Mouse (Mus musculus): ENCODE data around the gene Clstn3. TPM values are rescaled to one million over a fixed set of nuclear protein-coding genes. Genes with fewer than 3 reads are reported as not detected.
"Not testable (repeated sequence)": the region's sequence is repeated elsewhere in the genome, so short reads cannot be mapped to it uniquely, and the experiment has no call there.

Clstn3 gene
- polyA plus RNA-seq, 1 experiment = 280 TPM

DNA sequence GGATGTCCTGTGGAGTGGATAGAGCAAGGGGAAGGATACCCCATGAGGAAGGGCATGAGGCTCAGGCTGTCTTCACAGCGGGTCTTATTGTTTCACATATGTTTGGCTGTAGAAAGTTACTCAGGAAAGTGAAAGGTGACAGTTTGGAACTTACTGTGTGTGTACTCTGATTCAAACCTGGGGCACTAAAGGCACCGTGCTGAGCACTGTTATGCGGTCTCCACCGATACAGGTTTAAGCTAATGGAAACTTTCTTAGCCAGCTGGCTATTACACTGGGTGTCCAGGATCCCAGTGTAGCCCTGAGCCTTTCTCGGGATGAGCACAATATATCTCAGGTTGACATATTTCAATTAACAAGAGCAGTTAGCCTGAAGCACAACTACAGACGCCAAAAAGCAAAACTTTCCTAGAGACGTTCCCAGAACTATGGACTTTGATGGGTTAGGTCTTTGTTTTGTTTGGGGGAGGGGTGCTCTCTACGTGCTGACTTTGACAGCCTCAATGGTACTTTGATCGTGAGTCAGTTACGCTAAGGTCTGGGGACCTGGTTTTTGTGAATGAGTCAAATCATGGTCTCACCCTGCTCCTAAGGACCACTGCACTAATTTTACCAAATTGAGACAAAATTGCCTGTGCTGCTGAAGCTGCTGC is 35.4 kb upstream of the Clstn3 start:
- Histone ChIP-seq H3K4me3 (ENCODE audit: insufficient read depth, low read length) (no peak overlapping the region), H3K4me1 (ENCODE audit: control insufficient read depth, insufficient read depth, low read length) (no peaks in the 10 kb centered on the region), H3K27ac (ENCODE audit: insufficient read depth, low read length) (no peak overlapping the region)
- TF ChIP-seq POLR2A (IDR thresholded peaks at IDR 0.05; ENCODE audit: extremely low read depth, insufficient read depth, low read length) = no peak
- no peak for TF ChIP-seq CTCF (IDR thresholded peaks at IDR 0.05; ENCODE audit: extremely low read depth, insufficient read depth, low read length)

DNA sequence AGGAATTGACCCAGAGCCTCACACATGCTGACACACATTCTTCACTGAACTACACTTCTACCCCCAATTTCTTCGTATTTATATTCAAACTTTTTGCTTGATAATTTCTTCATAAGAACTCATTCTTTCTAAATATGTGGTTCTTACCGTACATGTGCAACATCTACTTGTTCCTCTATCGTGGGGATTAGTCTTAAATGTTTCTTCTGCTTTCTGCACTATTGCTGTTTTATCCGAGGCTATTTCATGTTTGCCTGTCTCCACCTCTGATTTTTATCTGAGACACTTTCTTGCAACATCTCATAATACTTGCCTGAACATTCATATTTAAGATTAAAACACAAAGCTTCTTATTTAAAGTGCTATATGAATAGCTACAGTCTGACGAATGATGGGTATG is 31.5 kb upstream of the Clstn3 start:
- Histone ChIP-seq H3K27ac (ENCODE audit: insufficient read depth, low read length) (no peak overlapping the region), H3K4me1 (ENCODE audit: control insufficient read depth, insufficient read depth, low read length) (no peaks in the 10 kb centered on the region), H3K4me3 (ENCODE audit: insufficient read depth, low read length) (no peak overlapping the region)
- TF ChIP-seq POLR2A (IDR thresholded peaks at IDR 0.05; ENCODE audit: extremely low read depth, insufficient read depth, low read length) = no peak
- no peak for TF ChIP-seq CTCF (IDR thresholded peaks at IDR 0.05; ENCODE audit: extremely low read depth, insufficient read depth, low read length)

DNA sequence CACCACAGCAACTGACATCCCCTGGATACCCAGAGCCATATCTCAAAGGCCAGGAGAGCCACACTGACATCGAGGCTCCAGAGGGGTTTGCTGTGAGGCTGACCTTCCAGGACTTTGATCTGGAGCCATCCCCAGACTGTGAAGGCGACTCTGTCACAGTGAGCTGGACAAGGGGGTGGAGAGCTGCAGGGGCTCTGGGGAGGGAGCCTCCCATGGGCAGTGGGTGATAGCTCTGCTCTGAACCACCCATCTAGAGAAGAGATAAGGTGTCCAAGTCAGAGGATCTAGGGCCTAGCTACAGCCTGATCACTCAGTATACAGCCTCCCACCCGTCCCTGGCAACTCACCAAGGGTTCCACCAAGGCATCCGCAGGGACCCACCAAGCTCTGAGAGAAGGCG is 29.3 kb upstream of the Clstn3 start:
- no peak overlapping the region for H3K4me3 ChIP-seq (ENCODE audit: insufficient read depth, low read length)
- TF ChIP-seq CTCF (IDR thresholded peaks at IDR 0.05; ENCODE audit: extremely low read depth, insufficient read depth, low read length) = no peak
- TF ChIP-seq POLR2A (IDR thresholded peaks at IDR 0.05; ENCODE audit: extremely low read depth, insufficient read depth, low read length) = no peak
- H3K4me1 ChIP-seq (ENCODE audit: control insufficient read depth, insufficient read depth, low read length) = no peaks in the 10 kb centered on the region
- H3K27ac ChIP-seq (ENCODE audit: insufficient read depth, low read length) = no peak overlapping the region

DNA sequence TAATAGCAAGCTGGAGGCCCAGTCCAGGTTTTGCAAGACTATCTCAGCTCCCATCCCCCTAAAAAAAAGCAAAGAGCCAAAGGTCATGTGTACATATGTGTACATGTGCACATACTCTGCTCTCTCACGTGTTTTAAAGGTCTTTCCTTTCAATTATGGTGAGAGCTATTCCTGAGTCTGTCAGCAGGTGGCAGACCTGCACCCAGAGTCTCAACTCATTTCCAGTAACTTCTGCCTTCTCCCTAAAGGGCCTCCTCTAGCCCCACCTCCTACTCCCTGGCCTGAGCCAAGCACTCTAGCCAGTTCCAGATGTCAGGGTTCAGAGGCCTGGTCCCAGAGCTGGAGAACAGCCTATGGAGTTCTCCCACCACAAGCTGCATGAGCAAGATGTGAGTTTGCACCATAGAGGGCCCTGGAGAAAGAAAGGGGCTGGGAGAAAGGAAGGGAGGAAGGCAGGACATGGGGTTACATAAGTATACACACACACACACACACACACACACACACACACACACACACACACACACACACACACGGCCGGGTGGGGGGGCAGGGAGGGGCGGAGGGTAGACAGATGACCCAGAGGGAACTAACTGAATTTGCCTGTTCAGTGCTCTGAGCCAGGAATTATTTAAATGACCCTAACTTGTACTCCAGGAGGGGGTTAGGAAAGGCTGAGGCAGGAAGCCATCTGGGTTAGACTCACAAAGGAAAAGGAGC is 28.4 kb upstream of the Clstn3 start, which contains the start of gene C1rl:
Gene C1rl, plus strand, starts transcription at position 272 of the 720 bp plus-strand sequence.
- H3K4me3 ChIP-seq (ENCODE audit: insufficient read depth, low read length) = no peak within 1 kb of the TSS
- no peaks in the 10 kb centered on the region for H3K4me1 ChIP-seq (ENCODE audit: control insufficient read depth, insufficient read depth, low read length)
- no peak within 1 kb of the TSS for H3K27ac ChIP-seq (ENCODE audit: insufficient read depth, low read length)
- TF ChIP-seq POLR2A (IDR thresholded peaks at IDR 0.05; ENCODE audit: extremely low read depth, insufficient read depth, low read length) (no peak), CTCF (IDR thresholded peaks at IDR 0.05; ENCODE audit: extremely low read depth, insufficient read depth, low read length) (peak; percentile 78)

DNA sequence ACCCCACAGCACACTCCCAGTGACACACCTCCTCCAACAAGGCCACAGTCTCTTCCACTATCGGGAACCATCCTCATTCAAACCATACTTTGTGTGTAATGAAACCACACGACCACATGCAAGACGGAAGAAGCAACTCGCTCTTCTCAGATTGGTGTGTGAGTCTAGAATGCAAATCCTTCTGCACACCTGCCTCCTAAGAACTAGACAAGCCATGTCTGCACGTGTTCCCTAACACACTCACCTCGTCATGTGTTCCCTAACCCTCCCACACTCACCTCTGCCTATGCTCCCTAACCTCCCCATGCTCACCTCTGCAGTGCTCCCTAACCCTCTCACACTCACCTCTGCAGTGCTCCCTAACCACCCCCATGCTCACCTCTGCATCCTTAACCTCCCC is 26.8 kb upstream of the Clstn3 start:
- TF ChIP-seq POLR2A (IDR thresholded peaks at IDR 0.05; ENCODE audit: extremely low read depth, insufficient read depth, low read length) (no peak), CTCF (IDR thresholded peaks at IDR 0.05; ENCODE audit: extremely low read depth, insufficient read depth, low read length) (no peak)
- H3K4me3 ChIP-seq (ENCODE audit: insufficient read depth, low read length) = no peak overlapping the region

DNA sequence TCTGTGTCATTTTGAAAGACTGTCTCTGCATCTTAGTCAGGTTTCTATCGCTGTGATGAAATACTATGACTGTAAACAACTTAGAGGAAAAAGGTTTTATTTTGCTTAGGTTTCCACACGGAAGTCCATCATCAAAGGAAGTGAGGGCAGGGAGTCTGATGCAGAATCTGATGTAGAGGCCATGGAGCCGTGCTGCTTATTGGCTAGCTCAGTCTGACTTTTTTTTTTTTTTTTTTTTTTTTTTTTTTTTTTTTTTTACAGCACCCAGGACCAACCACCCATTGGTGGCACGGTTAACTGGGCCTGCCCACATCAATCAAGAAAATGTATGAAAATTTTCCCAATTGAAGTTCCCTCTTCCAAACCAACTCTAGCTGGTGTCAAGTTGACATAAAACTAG is 24.4 kb upstream of the Clstn3 start:
- Histone ChIP-seq H3K4me1 (ENCODE audit: control insufficient read depth, insufficient read depth, low read length) (no peaks in the 10 kb centered on the region), H3K27ac (ENCODE audit: insufficient read depth, low read length) (no peak overlapping the region), H3K4me3 (ENCODE audit: insufficient read depth, low read length) (no peak overlapping the region)
- TF ChIP-seq CTCF (IDR thresholded peaks at IDR 0.05; ENCODE audit: extremely low read depth, insufficient read depth, low read length) = no peak
- TF ChIP-seq POLR2A (IDR thresholded peaks at IDR 0.05; ENCODE audit: extremely low read depth, insufficient read depth, low read length) = no peak

More for the DNA sequence above, 26.8 kb upstream of the Clstn3 start:
- H3K27ac ChIP-seq (ENCODE audit: insufficient read depth, low read length) = no peak overlapping the region
- H3K4me1 ChIP-seq (ENCODE audit: control insufficient read depth, insufficient read depth, low read length) = no peaks in the 10 kb centered on the region

DNA sequence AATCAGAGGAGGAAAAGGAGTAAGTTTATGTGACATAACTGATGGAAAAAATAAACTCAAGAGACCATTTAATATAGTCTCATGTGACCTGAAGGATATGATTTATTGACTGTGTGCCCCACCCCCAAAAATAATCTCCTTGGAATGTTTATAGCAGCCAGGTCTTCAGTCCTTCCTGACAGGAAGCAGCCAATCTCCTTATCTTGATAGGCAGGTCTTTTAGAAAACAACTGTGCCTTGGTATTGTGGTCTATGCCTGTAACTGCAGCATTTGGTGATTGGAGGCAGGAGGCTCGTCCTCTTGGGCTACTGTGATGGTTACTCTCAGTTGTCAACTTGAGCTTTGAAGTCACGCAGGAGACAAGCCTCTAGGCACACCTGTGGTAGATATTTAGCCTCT is 22.9 kb upstream of the Clstn3 start:
- H3K4me1 ChIP-seq (ENCODE audit: control insufficient read depth, insufficient read depth, low read length) = no peaks in the 10 kb centered on the region
- no peak overlapping the region for H3K27ac ChIP-seq (ENCODE audit: insufficient read depth, low read length)
- H3K4me3 ChIP-seq (ENCODE audit: insufficient read depth, low read length) = no peak overlapping the region
- TF ChIP-seq POLR2A (IDR thresholded peaks at IDR 0.05; ENCODE audit: extremely low read depth, insufficient read depth, low read length) = no peak
- no peak for TF ChIP-seq CTCF (IDR thresholded peaks at IDR 0.05; ENCODE audit: extremely low read depth, insufficient read depth, low read length)

DNA sequence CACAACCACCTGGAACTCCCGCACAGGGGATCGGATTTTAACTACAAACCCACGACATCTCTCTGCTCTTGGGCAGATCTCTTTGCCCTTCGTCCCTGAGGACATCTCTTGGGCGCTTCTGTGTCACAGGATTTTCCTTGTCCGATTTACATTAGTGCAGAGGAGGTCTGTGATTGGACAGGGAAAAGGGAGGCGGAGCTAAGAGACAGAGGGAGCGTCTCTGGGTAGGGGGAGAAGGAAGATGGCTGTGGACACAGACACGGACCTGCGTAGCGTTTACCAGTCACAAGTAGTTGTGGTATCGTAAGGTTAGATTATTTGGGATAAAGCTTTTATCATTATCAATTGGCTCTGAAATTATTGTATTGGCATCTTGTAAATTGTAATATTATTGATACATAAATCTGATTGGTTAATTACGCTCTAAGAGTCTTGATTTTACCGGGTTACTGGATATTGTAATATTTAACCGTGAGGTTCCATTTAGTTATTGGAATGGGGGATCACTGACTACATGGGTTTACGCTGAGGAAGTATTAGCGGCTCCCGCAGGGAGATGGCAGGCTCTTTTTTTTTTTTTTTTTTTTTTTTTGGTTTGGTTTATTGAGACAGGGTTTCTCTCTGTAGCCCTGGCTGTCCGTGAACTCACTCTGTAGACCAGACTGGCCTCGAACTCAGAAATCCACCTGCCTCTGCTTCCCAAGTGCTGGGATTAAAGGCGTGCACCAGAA is 21.0 kb upstream of the Clstn3 start:
- TF ChIP-seq POLR2A (IDR thresholded peaks at IDR 0.05; ENCODE audit: extremely low read depth, insufficient read depth, low read length) (peak; percentile 62; the same call in 1 of the 2 replicates), CTCF (IDR thresholded peaks at IDR 0.05; ENCODE audit: extremely low read depth, insufficient read depth, low read length) (no peak)
- peak overlapping the region; percentile 29; the same call in 1 of the 2 replicates for H3K4me3 ChIP-seq (ENCODE audit: insufficient read depth, low read length)
- no peaks in the 10 kb centered on the region for H3K4me1 ChIP-seq (ENCODE audit: control insufficient read depth, insufficient read depth, low read length)
- no peak overlapping the region for H3K27ac ChIP-seq (ENCODE audit: insufficient read depth, low read length)

DNA sequence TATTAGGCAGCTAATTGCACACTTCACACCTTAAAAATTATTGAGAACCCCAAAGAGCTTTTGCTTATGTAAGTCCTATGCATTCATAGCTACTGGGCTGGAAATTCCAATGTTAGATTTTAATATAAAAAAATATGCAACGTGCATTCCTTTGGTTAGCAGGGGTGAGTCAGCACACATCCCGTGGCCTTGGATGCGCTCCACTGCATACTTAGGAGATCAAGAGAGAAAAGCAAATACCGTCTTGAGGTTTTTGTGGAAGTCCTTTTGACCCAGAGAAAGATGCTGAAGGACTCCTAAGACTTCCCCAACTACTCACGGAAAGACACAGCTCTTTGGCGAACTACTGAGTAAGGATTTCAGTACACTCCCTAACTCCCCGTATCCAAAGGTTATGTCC is 20.3 kb upstream of the Clstn3 start:
- Histone ChIP-seq H3K27ac (ENCODE audit: insufficient read depth, low read length) (no peak overlapping the region), H3K4me1 (ENCODE audit: control insufficient read depth, insufficient read depth, low read length) (no peaks in the 10 kb centered on the region), H3K4me3 (ENCODE audit: insufficient read depth, low read length) (no peak overlapping the region; the same call in 1 of the 2 replicates)
- no peak for TF ChIP-seq CTCF (IDR thresholded peaks at IDR 0.05; ENCODE audit: extremely low read depth, insufficient read depth, low read length)
- TF ChIP-seq POLR2A (IDR thresholded peaks at IDR 0.05; ENCODE audit: extremely low read depth, insufficient read depth, low read length) = no peak

DNA sequence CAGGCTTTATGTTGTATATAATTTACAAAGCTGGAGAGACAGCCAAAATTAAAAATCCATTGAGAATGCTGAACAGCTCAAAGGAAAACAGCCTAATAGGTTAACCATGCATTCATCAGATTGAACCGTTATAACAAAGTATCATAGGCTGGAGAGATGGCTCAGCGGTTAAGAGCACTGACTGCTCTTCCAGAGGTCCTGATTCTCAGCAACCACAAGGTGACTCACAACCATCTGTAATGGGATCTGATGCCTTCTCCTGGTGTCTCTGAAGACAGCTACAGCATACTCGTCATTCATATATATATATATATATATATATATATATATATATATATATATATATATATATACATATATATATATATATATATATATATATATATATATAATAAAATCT is 19.2 kb upstream of the Clstn3 start:
- not testable (repeated sequence) for H3K27ac ChIP-seq (ENCODE audit: insufficient read depth, low read length); H3K4me3 ChIP-seq (ENCODE audit: insufficient read depth, low read length); H3K4me1 ChIP-seq (ENCODE audit: control insufficient read depth, insufficient read depth, low read length)

Measured in cortical plate, adult 2 months (tissue).